Mouse (Mus musculus): ENCODE measurements at regions not wholly inside any gene's neighbourhood (a gene's known extent, or its start where the extent isn't known, plus 50 kb on each side); places are given as distances from the start of the nearest gene placed in this dataset.

DNA sequence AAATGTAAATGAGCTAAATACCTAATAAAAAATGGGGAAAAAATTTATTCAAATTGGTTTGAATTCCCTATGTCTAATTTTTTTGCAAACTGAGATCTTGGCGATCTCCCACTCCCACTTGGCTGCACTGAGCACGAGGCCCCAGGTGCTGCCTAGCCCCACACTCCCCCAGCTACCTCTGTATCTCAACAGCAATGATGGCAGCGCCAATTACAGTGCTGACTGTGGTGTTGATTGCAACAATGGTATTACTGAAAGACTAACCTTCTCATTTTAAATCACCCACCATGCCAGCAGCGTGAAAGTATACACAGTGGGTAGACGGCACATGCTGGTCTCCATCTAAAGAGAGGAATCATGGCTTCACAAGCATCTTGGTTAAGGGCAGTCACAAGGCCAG lies 267.1 kb downstream of the Ipo11 start:
- DNase-seq (ENCODE audit: low spot score in 2 of 2): no peak
- Histone ChIP-seq H3K27ac (no peak overlapping the region), H3K4me3 (no peak overlapping the region)
- TF ChIP-seq CTCF (conservative IDR thresholded peaks at IDR 0.05): no peak

- no peak overlapping the region for H3K4me3 ChIP-seq
- TF ChIP-seq CTCF (conservative IDR thresholded peaks at IDR 0.05): no peak
These were observed 274.6 kb downstream of the Ipo11 start for GRCm38 (mm10) chr13:106662195-106662594.

GRCm38 (mm10) chr13:106649363-106649762 lies 287.4 kb downstream of the Ipo11 start:
- Histone ChIP-seq H3K27ac (no peak overlapping the region), H3K4me3 (no peak overlapping the region)
- TF ChIP-seq CTCF (conservative IDR thresholded peaks at IDR 0.05): no peak
- no peak for DNase-seq (ENCODE audit: low spot score in 2 of 2)

More at GRCm38 (mm10) chr13:106662195-106662594, 274.6 kb downstream of the Ipo11 start:
- no peak overlapping the region for H3K27ac ChIP-seq
- no peak for DNase-seq (ENCODE audit: low spot score in 2 of 2)

GRCm38 (mm10) chr13:106643302-106643975 lies 293.3 kb downstream of the Ipo11 start:
- no peak overlapping the region for H3K4me3 ChIP-seq
- DNase-seq (ENCODE audit: low spot score in 2 of 2): no peak
- TF ChIP-seq CTCF (conservative IDR thresholded peaks at IDR 0.05): no peak
- H3K27ac ChIP-seq: no peak overlapping the region

DNA sequence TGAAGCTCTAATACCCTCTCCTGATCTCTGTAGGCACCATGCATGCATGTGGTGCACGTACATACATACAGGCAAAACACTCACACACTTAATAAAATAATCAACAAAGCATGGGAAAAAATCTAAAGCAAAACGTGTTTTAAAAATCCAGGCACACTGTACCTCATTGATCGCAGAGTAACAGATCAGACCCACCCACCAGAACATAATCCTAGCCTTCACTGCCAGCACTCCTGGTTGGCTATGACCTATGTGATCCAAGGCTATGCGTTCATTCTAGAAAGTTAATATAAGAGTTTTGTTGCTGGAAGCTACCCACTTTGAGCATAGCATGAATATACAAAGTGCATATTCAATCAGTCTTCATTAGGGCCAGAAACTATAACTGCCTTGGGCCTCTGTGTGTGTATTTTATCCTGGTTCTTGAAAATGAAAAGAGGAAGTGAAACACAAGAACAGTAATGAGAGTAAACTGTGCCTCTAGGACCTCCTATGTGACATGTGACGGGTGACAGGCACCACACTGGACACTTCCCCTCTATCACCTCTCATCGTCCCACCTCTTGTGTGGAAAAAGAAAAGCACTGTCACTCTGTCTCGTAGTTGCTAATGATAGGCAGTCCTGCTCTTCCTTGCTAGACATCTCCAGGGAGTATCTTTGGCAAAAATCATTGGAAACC lies 297.9 kb downstream of the Ipo11 start:
- no peak for TF ChIP-seq CTCF (conservative IDR thresholded peaks at IDR 0.05)
- H3K4me3 ChIP-seq: no peak overlapping the region
- DNase-seq (ENCODE audit: low spot score in 2 of 2): no peak
- H3K27ac ChIP-seq: no peak overlapping the region

- TF ChIP-seq CTCF (conservative IDR thresholded peaks at IDR 0.05): no peak
These were observed 345.0 kb downstream of the Ipo11 start for GRCm38 (mm10) chr13:106591729-106592128.

DNA sequence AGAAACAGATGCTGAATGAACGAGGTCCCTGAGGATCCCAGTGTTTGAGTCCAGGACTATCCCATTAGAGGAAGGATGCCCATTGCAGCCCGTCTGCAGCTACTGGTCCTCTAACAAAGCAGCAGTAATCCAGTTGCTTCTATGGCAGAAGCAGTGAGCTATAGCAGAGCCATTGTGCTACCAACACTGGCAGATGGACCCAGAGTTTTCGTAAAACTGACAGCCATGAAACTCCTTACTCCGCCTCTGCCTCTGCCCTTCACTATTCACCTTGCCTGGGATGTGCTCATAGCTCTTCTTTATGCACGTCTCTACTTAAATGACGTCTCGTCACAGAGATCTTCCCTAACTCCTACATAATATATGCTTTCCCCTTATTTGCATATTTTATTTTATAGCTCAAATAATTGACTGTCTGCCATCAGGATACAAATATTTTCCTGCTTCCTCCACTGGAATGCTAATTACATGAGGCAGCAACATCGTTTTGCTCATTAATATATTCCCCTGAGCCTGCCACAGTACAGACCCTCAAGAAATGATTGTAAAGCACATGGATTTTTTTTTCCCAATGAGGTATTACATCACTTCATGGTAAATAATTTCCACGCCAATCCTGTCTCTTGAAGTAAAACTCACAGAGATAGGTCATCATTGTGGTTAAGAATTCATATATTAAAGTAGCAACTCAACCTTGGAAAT lies 368.9 kb downstream of the Ipo11 start:
- Histone ChIP-seq H3K4me3 (no peak overlapping the region), H3K27ac (no peak overlapping the region)
- no peak for TF ChIP-seq CTCF (conservative IDR thresholded peaks at IDR 0.05)
- no peak for DNase-seq (ENCODE audit: low spot score in 2 of 2)

More at GRCm38 (mm10) chr13:106591729-106592128, 345.0 kb downstream of the Ipo11 start:
- Histone ChIP-seq H3K27ac (no peak overlapping the region), H3K4me3 (no peak overlapping the region)
- no peak for DNase-seq (ENCODE audit: low spot score in 2 of 2)

DNA sequence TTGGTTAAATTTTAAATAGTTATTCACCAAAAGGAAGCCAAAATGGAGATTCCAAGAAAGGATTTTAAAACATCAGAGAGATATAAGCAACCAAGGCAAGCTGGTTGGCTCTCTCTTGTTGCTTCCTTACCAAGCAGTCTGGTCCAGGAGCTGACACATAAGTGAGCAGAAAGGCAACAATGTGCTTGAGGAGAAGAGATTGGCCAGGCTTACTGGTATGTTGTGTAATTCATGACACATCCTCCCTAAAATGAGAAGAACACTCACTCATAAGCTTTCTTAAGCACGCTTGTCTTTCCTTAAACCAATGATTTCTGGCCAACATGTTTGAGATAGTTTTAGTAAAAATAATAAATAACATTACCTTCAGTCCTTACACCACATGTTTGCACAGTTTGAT lies 374.2 kb downstream of the Ipo11 start:
- DNase-seq (ENCODE audit: low spot score in 2 of 2): no peak
- no peak overlapping the region for H3K4me3 ChIP-seq
- peak overlapping the region; percentile 39; the same call in 1 of the 2 replicates for H3K27ac ChIP-seq
- no peak for TF ChIP-seq CTCF (conservative IDR thresholded peaks at IDR 0.05)

- Histone ChIP-seq H3K27ac (peak overlapping the region; percentile 39; the same call in 1 of the 2 replicates), H3K4me3 (no peak overlapping the region)
- peak; percentile 4 to 14 for DNase-seq (ENCODE audit: low spot score in 2 of 2)
- TF ChIP-seq CTCF (conservative IDR thresholded peaks at IDR 0.05): no peak
These were observed 374.6 kb downstream of the Ipo11 start for GRCm38 (mm10) chr13:106562161-106562560.

DNA sequence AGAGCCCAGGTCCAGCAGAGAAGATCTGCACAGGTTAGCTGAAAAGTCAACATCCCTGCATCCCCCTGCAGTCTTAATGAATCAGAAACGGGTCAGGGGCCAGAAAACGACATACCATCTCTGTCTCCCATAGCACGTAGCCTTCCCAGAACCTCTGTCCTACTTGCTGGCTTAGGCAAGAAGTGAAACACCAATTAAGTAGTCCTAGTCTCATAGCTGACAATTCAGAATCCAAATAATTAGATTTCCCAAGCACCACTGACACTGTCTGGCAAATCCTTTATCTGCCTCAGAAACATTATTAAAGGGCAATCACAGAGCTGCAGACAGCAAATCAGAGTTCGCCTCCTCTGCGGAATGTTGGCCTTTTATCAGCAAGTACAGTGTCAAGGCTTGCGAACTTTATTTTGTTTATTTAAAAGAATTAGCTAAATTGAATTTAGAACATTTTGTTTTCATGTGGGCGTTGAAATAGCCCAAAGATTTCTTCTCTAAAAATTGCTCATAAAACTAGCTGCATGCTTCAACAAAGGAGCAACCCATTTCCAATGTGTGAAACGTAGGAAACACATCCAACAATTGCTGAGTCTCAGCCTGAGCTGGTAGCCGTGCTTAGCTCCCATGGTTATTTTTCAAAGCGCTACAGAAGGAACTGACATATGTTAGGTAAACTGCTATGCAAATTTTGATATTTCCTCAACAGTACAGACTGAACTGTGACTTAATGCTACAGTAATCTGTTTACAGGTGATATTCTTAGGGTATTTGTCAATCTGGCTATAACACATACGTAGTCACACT lies 411.2 kb downstream of the Ipo11 start:
- TF ChIP-seq CTCF (conservative IDR thresholded peaks at IDR 0.05): no peak
- H3K4me3 ChIP-seq: no peak overlapping the region
- DNase-seq (ENCODE audit: low spot score in 2 of 2): peak; percentile 28 to 68
- H3K27ac ChIP-seq: peak overlapping the region; percentile 82

GRCm38 (mm10) chr13:106514510-106515169 lies 422.1 kb downstream of the Ipo11 start:
- TF ChIP-seq CTCF (conservative IDR thresholded peaks at IDR 0.05): no peak
- no peak for DNase-seq (ENCODE audit: low spot score in 2 of 2)
- no peak overlapping the region for H3K4me3 ChIP-seq
- no peak overlapping the region for H3K27ac ChIP-seq

GRCm38 (mm10) chr13:106513669-106514068 lies 423.1 kb downstream of the Ipo11 start:
- no peak for TF ChIP-seq CTCF (conservative IDR thresholded peaks at IDR 0.05)
- DNase-seq (ENCODE audit: low spot score in 2 of 2): no peak
- H3K27ac ChIP-seq: no peak overlapping the region
- no peak overlapping the region for H3K4me3 ChIP-seq
